Mouse (Mus musculus) R1 (cell line): ENCODE data around the gene Snx20.
"Not testable (repeated sequence)": the region's sequence is repeated elsewhere in the genome, so short reads cannot be mapped to it uniquely, and the experiment has no call there.

Source experiments
- DNase-seq: peaks from one replicate; pipeline ENCODE4 v3.0.0-alpha.2; 2018; ENCODE audit warnings: low read depth, low spot score

The Snx20 gene

DNA sequence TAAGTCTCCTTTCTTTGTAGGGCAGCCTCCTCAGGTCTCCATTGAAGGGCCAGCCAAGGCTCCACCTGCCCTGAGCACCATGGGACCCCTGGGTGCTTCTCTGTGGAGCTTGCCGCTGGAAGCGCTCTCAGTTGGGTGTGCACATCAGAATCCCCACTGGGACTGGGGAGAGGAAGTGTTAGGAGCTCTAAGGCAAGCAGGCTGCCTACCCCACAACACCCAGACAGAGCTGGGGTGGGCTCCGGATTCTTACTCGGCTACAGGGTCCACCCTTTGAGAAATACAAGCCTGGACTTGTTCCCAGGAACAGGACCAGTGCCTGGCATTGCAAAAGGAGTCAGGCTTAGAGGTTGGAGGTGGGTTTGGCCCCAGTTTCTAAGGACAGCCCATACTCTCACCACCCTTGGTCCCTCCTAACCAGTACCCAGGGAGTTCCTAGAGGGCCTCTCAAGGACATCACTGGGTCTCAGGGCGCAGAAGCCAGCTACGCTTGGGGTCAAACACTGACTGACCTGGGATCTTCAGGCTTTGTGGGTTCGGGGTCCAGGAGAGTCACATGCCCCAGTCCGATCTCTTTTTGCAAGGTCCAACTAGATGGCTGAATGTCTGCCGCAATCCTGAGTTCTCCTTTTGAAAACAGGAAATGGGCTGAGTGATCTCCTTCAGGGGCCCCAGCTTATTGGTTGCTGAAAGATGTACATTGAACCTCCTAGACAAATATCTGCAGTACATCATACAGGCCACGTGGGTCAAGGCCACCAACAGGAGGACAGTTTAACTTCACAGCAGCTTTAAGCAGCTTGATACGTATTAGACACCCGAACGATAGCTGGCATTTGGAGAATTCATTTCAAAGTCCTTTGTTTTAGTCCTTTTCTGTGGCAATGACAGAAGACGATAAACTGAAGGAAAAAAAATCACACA, at the start of gene Snx20:
TSS of gene Snx20 (minus strand) at position 655 of the 924 bp plus-strand sequence.
- no peak for DNase-seq

DNA sequence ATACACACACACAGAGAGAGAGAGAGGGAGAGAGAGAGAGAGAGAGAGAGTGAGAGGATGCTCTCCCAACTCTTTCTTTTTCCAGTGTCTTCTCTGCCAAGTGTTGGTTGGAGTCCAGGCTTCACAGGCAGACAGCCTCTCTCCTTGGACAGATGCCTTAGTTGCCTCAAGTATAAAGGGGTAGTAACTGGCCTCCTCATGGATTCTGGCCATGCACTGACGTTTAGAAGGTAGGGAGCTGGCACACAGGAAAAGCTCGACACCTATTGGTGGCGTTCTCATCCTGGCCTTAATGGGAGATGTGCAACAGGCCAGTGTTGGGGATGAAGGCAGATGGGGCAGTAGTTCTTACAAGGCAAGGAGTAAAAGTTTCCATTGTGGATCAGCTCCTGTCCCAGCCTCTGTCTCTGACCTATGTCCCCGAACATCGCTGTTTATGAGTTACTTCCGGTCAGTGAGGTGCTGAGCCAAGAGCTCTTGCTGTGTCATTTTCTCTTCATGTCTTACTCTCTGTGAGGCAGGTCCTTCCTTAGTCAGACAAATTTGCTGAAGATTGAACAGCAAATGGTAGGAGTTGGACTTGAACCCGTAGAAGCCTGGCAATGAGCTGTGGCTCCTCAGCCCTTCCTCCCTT, 47.8 kb upstream of the Snx20 start:
- DNase-seq = no peak

- DNase-seq = no peak
These were observed 45.1 kb upstream of the Snx20 start for GRCm38 (mm10) chr8:88681046-88681445.

DNA sequence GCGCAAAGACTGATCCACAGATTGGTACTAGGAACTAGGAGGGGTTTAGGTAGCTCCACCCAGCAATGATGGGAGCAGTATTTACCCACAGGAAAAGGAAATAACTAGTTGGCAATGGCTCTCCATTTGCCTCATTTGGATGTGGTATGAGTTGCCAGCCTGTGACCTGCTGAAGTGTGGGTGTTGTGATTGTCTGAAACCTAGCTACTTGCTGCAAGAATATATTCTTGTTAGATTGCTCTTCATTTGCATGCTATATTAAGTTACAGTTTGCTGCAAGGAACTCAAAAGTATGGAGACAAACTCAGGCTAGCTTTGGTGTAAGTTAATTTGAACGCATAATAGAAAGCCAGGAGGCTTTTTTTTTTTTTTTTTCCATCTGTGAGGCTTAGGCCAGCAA, 44.6 kb upstream of the Snx20 start:
- DNase-seq = no peak

DNA sequence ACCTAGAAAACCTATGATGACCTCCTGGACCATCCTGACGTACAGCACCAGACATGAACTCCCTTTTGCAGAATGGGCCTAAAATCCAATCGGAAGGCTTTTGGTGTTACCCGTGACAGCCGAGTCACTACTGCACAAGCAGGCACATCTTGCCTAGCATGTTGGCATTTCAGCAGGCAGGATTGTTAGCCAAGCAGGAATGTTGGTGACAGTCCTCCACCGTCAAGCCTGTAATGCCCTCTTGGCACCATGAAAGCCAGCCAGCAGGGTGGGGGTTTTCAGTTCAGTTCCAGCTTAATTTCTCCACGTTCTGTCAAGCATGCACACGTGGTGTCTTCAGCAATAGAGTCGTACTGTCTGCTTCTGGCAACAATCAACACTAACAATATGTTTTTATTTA, 41.1 kb upstream of the Snx20 start:
- DNase-seq = no peak

DNA sequence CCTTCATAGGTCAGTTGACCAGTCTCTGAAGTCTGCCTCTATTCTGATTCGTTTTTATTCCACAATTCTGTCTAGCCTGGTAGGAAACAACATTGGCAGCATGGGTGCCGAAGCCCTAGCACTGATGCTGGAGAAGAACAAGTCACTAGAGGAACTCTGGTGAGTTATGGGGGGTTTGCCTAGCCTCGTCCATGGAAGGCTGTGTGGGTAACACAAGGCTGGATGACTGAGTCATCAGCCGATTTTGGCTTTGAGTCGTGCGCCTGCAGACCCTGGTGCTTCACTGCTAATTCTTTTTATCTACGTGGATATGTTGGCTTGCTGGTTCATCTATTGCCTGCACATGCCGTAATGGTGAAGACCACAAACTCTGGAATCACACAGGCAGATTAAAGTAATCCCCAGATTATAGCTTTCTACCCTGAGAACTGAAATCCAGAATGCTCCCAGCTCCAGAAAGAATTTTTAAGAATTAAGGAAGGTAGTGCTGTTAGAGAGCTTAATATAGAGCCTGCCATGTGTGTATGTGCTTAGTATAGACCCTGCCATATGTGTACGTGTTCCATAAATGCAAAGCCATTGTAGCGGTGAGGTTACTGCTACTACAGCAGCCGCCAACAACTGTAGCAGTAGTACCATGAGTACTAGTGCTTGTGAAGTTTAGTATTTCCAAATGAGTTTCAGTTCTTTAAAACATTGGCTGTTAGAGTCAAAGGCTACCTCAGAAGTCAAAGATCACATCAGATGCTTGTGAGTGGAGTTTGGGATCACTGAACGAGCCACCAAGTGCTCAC, 39.6 kb upstream of the Snx20 start:
- no peak for DNase-seq

- DNase-seq = no peak
These were observed 37.9 kb upstream of the Snx20 start for GRCm38 (mm10) chr8:88673859-88674258.

- no peak for DNase-seq
These were observed 35.6 kb upstream of the Snx20 start for GRCm38 (mm10) chr8:88671575-88671974.

DNA sequence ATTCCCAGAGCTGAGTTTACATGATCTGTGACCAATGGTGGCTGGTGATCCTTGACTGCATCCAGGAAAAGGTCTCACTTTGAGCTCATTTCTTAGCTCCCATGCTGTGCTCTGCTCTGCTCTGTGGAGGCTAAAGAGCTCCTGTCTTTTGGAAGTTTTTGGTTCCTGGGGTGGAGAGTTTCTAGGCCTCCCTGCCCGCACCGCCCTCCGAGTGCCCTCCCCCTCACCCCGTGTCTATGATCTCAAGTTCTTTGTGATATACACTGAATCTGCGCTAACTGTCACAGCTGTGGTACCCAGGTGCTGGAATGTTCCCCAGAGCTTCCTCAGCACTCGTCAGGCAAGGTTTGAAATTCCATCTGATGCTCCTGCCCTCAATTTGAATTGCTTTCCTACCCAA, 34.9 kb upstream of the Snx20 start:
- DNase-seq = no peak

DNA sequence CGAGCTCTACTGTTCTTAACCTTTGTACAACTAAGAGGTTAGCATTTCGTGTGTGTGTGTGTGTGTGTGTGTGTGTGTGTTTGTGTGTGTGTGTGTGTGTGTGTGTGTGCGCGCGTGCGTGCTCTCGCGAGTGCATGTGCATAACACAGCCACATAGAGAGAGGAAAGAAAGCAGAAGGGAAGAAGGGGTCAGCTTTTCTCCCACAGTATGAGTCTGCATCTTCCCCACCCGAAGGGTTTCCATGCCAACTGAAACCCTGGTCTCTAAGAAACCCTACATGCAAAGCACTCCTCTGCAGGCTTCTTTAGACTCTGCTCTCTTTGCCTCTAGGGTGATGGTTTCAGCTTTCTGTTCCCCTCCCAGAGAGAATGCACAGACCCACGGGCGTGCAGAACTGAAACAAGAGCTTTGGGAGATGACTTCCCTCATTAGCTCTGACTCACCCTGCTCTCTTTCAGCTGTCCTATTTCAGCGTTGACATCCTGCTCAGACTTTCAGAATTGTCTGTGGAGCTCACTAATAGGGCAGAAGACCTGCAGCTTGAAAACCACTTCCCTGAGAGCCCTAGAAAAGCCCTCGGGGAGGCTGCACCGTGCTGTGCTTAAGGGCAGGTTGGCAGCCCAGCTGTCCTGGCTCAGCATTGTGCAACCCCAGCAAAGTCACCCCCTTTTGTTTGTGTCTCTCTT, 32.6 kb upstream of the Snx20 start:
- peak; percentile 31 for DNase-seq

GRCm38 (mm10) chr8:88666435-88666834, 30.5 kb upstream of the Snx20 start:
- DNase-seq = no peak

DNA sequence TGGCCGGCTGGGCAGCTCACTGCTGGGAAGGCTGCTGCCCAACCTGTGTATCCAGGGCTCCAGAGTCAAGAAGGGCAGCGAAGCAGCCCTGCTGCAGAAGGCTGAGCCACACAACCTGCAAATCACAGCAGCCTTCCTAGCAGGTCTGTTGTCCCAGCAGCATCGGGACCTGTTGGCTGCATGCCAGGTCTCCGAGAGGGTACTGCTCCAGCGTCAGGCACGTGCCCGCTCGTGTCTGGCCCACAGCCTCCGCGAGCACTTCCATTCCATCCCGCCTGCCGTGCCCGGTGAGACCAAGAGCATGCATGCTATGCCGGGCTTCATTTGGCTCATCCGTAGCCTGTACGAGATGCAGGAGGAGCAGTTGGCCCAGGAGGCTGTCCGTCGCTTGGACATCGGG, 29.0 kb upstream of the Snx20 start:
- DNase-seq = peak; percentile 9

DNA sequence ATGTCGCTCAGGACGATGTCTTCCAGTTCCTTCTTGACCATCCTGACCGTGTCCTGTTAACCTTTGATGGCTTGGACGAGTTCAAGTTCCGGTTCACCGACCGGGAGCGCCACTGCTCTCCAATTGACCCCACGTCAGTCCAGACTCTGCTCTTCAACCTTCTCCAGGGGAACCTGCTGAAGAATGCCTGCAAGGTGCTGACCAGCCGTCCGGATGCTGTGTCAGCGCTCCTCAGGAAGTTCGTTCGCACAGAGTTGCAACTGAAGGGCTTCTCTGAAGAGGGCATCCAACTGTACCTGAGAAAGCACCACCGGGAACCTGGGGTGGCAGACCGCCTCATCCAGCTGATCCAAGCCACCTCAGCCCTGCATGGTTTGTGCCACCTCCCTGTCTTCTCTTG, 28.2 kb upstream of the Snx20 start:
- DNase-seq = no peak

DNA sequence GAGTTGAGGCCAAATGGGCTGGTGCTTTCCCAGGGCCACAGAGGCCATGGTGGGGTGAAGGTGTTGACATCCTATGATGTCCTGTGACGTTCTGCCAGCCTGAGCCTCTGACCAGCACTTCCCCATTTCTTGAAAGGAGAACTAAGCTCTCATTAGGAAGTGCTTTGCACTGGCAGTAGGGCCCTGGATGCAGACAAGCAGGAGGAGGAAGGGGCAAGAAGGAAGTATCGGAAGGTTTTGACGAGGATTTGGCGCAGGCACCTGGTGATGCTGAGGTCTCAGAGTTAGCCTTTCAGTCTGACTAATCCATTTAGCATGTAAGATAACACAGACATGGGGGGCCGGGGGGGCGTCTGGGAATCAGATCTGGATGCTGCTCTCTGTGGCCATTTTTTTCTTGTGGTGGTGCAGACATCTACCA, 26.5 kb upstream of the Snx20 start:
- DNase-seq = no peak

- no peak for DNase-seq
These were observed 23.9 kb upstream of the Snx20 start for GRCm38 (mm10) chr8:88659873-88660272.

DNA sequence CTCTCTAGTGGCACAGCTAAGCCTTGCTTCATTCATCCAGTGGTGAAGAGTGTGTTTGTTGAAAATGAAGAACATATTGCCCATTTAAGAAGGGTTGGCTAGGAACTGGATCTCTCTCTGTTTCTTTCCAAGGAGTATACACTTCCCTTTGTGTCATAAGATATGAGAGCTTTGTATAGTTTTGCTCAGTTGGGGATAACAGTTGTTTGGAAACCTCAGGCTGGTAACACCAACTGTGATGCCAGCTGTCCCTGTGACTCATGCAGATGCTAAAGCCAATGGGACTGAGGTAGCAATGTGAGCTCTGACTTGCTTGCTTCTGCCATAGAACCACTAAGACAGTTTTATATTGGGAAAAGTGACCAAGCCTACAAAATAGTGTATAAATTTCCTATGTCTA, 19.4 kb upstream of the Snx20 start:
- no peak for DNase-seq

DNA sequence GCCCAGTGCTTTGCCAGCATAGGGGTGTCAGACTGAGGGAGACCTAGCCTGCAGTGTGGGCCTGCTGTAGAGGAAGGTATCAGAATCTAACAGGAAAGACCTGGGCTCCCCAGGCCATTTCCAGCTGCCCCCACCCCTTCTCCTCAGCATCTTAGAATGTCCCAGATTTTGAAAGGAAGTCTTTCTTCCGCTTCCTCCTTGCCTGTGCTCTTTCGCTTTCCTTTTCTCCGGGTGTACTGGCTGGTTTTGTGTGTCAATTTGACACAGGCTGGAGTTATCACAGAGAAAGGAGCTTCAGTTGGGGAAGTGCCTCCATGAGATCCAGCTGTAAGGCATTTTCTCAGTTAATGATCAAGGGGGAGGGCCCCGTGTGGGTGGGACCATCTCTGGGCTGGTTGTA, 15.2 kb upstream of the Snx20 start:
- not testable (repeated sequence) for DNase-seq

DNA sequence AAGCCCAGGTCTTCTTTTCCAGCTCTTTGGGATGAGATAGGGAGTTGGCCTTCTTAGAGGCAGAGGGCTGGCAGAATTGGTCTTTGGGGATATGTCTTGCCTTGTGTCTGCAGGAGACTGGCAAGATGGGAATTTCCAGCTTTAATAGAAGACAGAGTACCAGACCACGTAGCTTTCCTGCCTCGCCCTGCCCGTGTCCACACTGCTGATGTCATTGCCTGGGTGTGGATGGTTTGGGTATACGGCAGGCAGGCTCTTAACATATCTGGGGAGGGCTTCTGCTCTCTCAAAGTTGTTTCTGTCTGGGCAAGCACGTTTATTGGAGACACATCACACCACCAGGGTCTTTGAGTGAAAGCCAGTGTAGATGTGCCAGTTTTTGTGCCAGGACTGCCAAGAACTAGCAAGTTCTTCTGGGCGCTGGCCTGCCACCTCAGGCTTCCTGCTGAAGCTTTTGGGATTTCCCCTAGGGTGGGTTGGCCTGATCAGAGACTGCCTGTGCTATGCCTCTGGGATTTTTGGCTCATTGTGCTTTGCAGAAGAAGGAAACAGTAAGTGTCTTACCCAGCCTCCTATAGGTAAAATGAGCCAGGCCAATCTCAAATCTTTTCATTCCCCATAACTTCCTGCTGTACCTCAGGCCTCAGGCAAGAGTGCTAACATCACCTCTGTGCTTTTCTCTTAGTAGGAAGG, 14.2 kb upstream of the Snx20 start:
- no peak for DNase-seq

DNA sequence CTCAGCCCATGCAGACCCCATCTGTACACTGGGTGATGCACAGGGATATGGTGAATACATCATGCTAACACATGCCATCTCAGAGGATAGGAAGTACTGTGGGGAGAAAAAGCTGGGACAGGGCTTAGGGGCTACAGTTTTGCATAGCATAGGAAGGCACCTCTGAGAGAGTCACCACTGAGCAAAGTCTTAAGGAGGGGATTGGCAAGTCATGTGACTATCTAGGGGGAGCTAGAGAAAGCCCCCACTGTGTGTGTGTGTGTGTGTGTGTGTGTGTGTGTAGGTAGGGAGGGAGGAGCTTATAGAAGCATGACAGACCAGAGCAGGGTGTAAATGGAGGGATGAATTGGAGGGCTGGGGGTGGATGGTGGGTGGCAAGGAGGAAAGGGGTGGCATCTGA, 12.4 kb upstream of the Snx20 start:
- no peak for DNase-seq

DNA sequence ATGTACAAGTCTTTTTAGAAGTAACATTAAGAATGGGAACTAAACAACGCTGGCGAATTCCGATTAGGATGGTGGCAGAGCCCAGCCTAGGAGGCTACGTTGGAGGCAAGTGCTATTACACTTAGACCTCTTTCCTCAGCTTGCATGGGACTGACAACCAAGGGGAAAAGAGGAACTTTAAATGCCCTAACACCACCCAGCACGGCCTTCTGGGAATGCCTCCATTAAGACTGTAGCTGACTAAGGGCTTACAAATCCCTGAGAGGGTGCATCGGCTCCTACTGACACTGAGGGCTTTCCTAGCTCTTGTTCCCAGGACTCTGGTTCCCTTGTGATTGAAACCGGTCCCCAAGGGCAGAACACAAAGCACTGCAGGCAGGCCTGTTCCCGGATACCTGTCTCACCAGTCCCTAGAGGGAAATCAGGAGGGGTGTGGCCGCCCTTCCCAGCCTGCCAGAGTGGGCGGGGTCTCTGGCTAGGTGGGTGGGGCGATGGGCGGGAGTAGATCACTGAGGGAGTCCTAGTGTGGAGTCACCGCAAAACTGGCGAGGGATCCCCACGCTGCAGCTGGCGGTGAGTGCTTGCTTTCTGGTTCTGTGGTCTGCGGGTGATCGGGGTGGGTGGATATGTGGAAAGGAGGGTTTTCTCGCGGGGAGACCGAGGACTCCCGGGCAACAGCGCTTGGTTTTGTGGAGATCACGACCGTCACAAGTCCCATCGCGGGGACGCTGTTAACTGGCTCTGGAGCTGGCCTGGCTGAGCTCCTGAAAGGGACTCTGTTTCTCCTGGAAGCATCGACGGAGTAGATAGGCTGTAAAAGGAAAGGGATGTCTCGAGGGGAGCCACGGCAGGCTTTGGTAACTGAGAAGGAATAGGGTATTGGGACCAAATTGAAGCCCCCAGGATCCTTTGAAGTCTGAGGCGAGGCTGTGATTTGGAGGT, 11.2 kb upstream of the Snx20 start, which contains the start of gene Nod2:
TSS of gene Nod2 (plus strand) at position 479 of the 942 bp plus-strand sequence.
- DNase-seq = peak; percentile 90
